Mouse (Mus musculus): ENCODE data around the gene 2010300C02Rik.
A peak's percentile ranks its signal among the peaks of the same experiment; 100 is the strongest.

- TF ChIP-seq CTCF (IDR thresholded peaks at IDR 0.05; ENCODE audit: extremely low read depth, insufficient read depth, low read length): peak; percentile 89
- TF ChIP-seq POLR2A (IDR thresholded peaks at IDR 0.05; ENCODE audit: extremely low read depth, insufficient read depth, low read length): no peak
These were observed 80.8 kb downstream of the 2010300C02Rik start for GRCm38 (mm10) chr1:37639101-37639500.
